Mouse (Mus musculus) hindlimb bud, embryonic 11.5 days (tissue): ENCODE results near the gene Arl6ip5.
A peak's percentile ranks its signal among the peaks of the same experiment; 100 is the strongest.

ENCODE experiments used
- DNase-seq: peaks from one replicate; pipeline ENCODE4 v3.0.0-alpha.2; 2012; ENCODE audit warnings: low read depth, low spot score; ENCODE audit errors: extremely low spot score

Gene Arl6ip5

DNA sequence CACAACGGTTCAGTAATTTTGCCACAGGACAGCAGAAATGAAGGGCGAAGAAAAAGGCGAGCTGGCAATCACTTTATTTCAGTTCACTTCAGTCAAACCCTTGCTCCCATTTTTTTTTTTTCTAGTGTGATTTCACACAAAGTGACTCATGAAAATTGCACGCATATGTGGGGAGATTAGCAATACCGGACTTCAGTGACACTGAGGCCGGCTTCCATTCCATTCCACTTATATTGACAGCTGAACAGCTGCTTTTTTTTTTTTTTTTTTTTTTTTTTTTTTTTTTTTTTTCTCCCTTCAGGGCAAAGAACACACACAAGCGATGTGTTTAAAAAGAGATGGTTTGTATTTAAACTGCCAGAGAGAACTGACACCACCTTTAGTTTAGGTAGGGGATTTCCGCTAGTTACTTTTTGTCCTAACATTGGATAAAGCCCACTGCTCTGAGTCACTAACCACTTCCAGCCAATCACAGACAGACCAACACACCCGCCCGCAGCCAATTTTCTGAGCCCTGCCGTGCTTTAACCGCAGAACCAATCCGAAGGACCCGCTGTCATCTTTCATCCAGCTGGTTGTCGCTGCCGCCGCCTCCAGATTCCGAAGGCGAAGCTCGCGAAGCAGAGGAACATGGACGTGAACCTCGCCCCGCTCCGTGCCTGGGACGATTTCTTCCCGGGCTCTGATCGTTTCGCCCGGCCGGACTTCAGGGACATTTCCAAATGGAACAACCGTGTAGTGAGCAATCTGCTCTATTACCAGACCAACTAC, at the start of gene Arl6ip5:
Arl6ip5 (plus strand) TSS at position 499 of the 771 bp plus-strand sequence.
- DNase-seq = peak; percentile 63

DNA sequence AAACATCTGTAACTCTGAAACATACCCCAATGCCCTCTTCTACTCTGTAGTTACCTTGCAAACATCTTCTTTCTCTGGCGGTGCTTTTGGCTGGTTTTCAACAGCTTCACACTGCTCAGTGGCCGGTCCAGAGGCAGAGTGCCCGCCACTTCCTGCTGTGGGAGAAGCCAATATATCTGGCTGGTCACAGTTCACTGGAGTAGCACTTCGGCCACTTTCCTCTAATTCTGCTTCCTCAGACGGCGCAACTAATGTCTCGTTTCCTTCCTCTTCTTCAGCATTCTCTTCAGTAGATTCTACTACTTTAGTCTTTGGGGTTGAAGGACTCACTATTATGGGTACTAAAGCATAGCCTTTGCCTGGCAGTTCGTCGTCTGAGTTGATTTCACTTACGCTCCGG, 34.8 kb upstream of the Arl6ip5 start:
- DNase-seq = no peak

DNA sequence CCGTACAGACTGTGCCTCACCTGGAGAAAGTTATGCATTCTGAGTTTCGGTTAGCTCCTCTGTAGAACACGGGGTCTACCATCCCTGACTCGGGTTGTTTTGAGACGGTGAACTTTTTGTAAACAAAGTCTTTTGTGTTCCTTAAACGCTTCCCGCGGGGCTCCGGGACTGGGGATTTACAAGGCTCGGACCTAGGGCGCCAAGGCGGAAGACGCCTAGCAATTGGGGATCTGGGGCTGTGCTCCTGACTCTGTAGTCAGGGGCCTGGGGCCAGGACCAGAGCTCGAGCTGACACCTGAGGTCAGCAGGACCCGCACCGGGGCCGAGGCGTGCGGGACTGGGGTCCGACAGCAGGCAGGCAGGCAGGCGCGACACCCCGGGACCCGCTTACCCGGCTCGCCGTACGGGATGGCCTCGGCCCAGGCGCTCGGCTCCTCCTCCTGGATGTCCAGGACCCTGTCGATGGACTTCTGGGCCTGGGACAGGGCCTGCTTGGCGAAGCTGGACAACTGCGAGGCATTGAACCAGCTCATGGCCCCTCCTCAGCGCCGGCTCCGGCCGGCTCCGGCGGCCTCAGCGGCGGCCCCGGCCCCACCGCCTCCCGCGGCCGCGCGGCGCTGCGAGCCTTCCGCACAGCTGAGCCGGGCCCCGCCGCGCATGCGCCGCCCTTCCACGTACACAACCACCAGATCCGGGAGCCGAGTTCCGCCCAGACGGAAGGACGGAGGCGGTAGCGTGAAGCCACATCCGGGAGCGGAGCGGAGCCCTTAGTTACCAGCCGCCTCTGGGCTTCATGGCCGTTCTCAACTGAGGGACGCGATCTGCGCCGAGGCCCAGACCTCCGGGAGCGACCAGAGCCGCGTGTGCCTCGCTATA, 31.8 kb upstream of the Arl6ip5 start, which contains the start of gene Tmf1:
Tmf1 (minus strand) TSS at position 632 of the 876 bp plus-strand sequence.
- peak; percentile 76 for DNase-seq

DNA sequence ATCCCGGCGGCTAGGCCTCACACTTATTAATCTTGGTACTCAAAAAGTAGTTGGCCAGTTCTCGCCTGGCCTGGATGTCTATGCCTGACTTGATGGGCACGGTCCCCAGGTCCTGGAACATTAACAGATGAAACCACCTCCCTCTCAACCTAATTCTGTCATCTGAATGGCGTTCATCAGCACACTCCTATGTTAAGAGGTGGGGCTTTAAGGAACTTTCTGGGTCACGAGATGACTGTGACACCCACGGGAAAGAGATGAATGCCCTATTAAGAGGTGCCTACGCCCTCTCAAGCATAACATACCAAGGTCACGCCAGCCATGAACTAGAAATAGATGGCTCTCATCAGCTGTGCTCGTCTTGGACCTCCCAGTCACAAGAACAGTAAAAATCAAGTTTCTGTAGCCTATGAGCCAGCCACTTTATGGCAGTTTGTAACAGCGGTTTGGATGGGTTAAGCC, 31.1 kb upstream of the Arl6ip5 start:
- DNase-seq = peak; percentile 26

DNA sequence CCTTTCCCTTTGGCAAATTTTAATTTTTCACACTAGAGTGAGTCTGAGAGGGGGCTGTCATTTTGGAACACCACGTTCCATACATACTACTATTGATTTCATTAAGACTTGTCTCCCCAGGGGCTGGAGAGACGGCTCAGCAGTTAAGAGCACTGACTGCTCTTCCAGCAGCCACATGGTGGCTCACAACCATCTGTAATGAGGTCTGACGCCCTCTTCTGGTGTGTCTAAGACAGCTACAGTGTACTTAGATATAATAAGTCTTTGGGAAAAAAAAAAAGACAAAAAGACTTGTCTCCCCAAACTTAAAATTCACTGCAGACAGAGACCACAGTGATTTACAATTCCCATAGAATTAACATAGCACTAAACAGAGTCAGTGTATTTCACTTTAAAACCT, 10.1 kb upstream of the Arl6ip5 start:
- no peak for DNase-seq

DNA sequence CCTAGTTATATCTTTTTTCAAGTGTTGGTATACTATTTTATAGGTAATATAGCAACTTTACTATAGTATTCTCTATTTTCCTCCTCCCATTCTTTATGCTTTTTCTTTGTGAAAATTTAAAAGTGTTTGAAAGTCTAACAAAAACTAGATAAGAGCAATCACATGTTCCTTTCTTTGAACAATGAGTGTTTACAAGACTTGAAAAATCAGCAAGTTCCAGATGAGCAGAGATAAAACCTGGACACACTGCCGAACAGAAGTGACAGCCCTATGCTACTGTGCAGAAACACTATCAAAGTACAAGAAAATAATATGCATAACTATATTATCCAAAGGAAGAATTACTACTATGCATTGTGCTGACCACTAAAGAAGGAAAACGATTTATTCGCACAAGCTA, 8.0 kb upstream of the Arl6ip5 start:
- DNase-seq = no peak

DNA sequence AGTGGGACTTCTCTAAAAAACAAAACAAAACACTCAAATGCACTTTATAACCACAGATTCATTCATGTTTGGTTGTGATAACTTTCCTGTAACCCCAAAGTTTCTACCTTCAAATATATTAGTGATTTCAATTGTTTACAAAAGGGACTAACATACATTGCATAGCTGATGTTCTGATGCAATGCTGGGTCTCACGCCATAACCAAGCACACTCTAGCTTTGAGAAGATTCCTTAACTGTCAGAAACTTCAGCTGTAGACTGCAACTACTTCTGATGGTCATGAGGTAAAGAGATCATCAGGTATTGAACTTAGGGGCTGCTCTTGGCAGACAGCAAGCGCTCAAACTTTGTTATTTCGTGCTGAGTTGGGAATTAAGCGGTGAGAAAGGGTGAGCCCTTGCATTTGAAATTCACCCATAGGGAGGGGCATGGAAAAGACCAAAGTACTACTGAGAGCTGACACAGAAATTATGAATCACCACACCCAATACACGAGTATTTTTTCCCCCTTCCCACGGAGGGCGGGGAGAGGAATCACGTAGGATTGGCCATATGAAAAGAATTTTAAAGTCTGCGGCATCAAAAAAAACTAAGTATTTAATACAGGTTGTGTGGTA, 6.1 kb upstream of the Arl6ip5 start:
- DNase-seq = no peak

DNA sequence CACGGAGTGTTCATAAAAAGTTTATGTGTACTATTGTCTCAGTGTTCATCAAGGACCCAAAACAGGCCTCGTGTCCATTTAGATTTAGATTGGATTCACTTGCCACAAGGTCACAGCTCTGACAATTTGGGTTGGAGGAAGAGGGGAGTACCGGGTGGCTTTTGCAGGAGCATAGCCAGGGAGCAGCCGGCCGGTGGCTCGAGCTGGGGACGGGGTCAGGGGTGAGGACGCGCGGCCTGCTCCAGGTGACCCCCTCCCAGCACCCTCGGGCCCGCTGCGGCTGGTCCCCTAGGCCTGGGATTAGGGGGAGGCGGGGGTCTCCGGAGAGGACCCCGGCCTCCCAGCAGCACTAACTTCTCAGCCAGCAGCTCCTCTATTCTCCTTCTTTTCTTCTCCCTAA, 5.5 kb upstream of the Arl6ip5 start:
- no peak for DNase-seq

DNA sequence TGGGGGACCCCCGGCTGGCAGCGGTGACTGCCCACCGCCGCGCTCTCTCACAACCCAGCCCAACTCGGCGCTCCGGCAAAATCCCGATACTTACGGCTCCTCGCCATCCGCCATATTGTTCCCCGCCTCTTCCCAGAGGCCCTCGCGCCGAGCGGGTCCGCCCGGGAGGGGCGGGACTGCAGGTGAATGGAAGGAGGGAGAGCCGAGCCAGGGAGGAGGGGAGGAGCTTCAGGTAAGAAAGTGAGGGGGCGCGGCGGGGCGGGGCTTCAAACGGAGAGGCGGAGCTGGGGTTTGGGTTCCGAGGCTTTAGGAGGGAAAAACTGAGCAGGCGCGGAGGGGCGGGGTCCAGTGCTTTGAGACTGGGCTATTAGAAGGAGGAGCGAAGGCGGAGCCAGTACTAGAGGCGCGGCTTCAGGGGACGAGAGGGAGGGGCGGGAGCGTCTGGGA, 5.0 kb upstream of the Arl6ip5 start, which contains the start of gene Uba3:
Uba3 (minus strand) TSS at position 209 of the 447 bp plus-strand sequence.
- peak; percentile 89 for DNase-seq

DNA sequence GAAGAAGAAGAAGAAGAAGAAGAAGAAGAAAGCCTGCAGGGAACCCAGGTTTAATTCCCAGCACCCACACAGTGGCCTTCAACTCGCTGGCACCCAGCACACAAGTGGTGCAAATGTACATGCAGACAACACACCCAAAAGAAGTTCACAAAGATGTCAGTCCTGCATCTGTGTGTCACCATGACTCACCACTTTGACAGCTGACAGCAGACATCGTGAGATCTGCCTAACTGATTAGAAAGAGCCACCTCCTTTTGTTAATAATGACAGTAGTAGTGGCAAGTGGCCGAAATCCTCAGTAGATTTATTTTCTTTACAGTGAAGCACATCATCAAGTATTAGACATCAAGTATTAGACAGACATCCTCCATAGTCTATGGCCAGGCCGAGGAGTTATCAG, 3.4 kb upstream of the Arl6ip5 start:
- DNase-seq = no peak

DNA sequence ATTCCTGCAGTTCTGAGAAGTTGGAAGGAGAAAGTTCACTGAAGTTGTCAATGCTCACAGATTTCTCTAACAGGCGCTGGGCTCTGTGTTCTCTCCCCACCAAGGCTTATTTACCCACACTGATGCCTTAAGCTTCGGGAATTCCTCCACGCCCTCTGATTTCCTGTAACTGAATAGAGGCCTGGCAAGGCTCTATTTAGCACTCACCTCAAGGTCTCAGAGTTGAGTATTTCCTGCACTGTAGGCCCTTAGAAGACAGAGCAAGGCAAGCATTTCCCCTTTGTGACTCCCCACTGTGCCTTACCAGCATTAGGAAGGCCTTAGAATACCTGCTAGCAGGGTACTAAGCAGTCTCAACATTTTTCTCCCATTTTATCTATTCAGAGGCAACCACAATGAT, 2.1 kb upstream of the Arl6ip5 start:
- DNase-seq = no peak

DNA sequence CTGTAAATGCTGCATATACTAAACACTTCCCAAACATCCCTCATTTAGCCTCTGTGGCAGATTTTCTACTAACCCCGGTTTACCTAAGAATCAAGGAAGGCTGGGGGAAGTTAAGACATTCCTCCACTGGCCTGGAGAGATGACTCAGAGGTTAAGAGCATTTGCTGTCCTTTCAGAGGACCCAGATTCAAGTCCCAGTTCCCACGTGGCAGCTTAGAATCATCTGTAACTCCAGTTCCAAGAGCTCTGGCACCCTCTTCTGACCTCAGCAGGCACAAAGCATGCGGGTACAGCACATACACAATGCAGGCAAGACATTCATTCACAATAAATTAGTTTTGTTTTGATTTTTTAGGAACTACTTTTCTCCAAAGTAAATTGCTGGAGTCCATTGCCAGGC, 1.3 kb upstream of the Arl6ip5 start:
- no peak for DNase-seq

DNA sequence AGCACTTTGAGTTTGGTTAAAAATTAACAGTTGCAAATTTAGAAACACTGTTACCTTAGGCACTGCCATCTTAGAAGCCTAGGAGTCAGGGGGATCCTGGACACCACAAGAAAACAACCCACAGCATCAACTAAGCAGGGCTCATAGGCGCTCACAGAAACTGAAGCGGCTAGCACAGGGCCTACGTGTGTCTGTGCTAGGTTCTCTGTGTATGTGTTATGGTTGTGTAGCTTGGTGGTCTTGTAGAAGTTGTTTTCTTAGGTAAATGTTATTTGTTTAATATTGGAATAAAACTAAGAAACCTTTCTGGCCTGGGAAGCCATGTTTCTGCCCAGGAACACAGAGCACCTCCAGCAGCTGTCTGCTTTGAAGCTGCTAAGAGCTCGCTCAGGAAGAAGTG, 738 bp upstream of the Arl6ip5 start:
- no peak for DNase-seq

DNA sequence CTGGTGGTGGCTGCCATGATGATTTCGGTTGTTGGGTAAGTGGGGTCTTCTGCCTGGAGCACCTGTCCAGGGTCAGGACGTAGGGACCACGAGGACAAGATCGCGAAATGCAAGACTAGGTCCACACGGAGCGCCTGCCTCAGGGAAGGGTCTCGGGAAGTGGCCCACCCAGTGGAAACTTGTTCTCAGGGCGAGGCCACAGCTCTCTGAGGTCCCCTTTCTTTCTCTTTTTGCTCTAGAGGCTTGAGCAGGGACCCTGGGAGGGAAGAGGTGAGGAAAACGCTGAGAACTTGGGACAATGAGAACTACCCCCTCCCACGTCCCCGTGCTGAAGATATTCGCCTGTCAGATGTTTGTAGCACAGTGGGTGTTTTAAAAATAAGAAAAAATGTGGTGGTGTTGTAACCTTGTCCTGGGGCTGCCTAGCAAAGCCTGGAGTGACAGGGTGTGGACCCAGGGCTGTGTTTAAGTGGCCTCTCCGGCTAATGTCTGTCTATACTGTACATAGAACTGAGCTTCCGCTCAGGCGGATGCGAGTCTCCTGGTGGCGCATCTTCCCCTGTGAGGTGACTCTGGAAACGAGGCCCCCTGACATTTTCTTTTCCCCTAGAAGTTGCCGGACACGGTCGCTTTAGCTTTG, 593 bp downstream of the Arl6ip5 start:
- DNase-seq = no peak

DNA sequence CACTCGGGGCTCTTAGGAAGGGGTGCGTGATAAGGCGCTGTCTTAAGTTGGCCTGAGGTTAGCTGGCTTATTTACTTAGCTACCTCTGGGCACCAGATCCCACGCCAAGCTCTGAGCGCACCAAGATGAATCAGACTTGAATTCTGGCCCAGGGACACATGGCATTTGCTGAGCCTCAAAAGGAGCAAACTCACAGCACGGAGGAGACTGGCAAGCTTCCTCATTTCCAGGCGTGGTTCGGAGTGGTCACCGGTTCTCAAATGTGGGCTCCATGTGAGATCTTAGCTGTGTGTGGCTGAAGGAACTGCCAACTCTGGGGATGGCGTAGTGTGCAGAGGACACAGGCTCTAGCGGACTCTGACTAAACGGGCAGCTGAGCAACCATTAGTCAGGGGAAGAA, 1.5 kb downstream of the Arl6ip5 start:
- no peak for DNase-seq

DNA sequence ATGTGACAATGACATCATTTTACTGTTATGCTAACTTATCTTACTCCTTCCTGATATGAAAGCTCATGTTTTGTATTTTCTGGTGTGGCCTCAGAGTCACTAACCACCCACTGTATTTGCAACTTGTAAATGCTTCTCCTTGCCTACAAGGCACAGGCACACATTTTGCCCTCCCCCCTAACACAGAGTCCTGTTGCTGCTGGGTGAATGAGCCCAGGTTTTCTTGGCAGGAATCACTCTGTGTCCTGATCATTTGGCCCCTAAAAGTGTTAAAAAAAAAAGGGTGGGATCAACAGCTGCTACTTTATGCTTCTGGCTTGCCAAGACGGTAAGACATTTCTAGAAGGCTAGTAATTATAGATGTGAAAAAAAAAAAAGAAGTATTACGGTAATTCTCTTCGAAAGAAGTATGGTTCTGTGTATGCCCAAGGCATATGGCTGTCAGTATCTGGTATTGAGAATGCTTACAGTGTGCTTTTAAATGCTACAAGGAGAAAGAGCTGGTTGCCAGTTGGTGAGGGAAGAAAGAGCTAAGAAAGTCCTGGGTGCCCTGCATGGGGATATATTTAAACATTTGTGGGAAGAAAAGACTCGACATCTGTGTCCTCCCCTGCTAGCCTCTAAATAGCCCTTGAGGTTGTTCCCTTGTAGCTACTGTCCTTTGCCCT, 5.8 kb downstream of the Arl6ip5 start:
- DNase-seq = no peak

DNA sequence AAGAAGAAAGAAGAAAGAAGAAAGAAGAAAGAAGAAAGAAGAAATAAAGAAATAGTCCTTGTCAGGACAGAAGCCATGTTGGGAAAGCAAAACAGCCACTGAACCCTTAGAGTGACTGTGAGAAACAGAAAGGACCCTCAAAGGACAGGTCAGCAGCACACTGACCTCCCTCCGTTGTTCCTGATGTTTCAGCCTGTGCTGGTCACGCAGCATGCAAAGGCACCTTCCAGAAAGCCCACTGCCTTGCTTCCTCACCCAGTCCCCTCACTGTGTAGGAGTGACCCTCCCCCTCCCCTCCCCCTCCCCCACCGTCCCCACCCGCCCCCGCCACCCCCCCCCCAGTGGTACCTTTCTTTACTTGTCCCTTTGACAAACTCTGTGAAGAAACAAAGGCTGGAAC, 10.2 kb downstream of the Arl6ip5 start:
- no peak for DNase-seq

DNA sequence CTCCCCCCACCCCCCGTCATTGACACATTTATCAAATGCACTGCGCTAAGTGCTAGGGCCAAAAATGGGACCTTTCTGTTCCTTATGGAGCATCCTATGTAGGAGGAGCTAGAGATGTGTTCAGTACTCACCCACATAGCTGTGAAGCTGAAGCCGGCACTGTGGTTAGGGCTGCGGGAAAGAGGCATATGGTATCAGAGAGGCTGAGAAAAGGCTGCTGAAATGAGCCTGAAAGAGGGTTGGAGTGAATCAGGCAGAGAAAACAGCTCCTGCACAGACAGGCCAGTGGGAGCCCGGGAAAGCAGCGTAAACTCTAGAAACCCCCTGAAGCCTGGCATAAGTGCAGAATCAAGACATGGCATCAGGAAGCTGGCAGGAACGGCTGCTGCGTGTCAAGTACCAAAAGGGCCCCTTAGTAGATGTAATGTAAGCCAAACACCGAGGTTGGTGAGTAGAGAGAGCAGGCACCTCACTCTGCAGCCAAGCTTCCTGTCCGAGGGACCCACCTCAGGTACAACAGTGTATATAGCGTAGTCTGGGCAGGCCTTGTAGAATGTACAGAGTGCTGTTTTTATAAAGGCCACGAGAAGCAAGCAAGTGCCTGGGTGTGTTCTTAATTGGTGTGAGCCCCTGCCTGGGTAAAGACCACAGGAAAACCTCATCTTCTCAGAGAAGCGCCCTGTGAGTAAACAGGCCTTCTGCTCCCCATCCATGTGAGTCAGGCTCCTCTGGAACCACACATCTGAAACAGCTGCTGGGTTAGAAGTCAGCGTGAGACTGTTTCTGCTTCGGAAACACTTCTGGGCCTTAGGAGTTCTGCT, 10.9 kb downstream of the Arl6ip5 start:
- no peak for DNase-seq

DNA sequence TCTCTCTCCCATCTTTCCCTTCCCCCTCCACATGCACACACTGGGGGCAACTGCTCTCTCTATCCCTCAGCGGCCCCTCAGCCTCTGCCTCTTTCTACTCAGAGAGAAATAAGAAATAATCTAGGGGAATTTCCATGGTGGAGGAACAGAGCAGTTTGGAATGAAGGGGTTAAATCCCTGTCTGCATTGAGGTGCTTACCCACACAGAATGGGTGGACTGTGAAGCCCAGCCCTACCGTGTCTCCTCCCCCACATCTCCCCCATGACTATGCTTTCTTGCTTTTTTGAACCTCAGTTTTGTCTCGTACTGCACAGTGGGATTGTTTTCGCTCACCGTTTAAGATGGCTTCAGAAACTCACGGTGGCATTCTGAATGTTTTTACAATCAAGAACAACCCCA, 11.8 kb downstream of the Arl6ip5 start:
- no peak for DNase-seq
